Mouse (Mus musculus): ENCODE results near the gene Aplp2.

Gene Aplp2

GRCm38 (mm10) chr9:31223475-31223874 lies 11.9 kb upstream of the Aplp2 start:
- DNase-seq: no peak

- no peak for DNase-seq
Observed at GRCm38 (mm10) chr9:31221170-31221569, 9.6 kb upstream of the Aplp2 start.

GRCm38 (mm10) chr9:31217631-31218380 lies 6.2 kb upstream of the Aplp2 start:
- DNase-seq: no peak

- DNase-seq: peak; percentile 41 to 53
Observed at GRCm38 (mm10) chr9:31212500-31213008, 939 bp upstream of the Aplp2 start.

- peak; percentile 76 to 78 for DNase-seq
Observed at GRCm38 (mm10) chr9:31210749-31211689, 596 bp downstream of the Aplp2 start.

GRCm38 (mm10) chr9:31210163-31210562 lies 1.5 kb downstream of the Aplp2 start:
- no peak for DNase-seq

GRCm38 (mm10) chr9:31209502-31209901 lies 2.1 kb downstream of the Aplp2 start:
- DNase-seq: peak in 1 of 2 experiments; percentile 12

- DNase-seq: peak; percentile 70 to 77
Observed at GRCm38 (mm10) chr9:31207732-31208131, 3.9 kb downstream of the Aplp2 start.

GRCm38 (mm10) chr9:31204722-31205121 lies 6.9 kb downstream of the Aplp2 start:
- DNase-seq: no peak

- DNase-seq: no peak
Observed at GRCm38 (mm10) chr9:31203571-31204210, 7.9 kb downstream of the Aplp2 start.

- DNase-seq: no peak
Observed at GRCm38 (mm10) chr9:31203068-31203467, 8.5 kb downstream of the Aplp2 start.

GRCm38 (mm10) chr9:31198614-31199013 lies 13.0 kb downstream of the Aplp2 start:
- DNase-seq: no peak

- no peak for DNase-seq
Observed at GRCm38 (mm10) chr9:31197782-31198181, 13.8 kb downstream of the Aplp2 start.

GRCm38 (mm10) chr9:31196742-31197141 lies 14.9 kb downstream of the Aplp2 start:
- DNase-seq: no peak

GRCm38 (mm10) chr9:31195573-31195972 lies 16.0 kb downstream of the Aplp2 start:
- no peak for DNase-seq

GRCm38 (mm10) chr9:31192378-31192777 lies 19.2 kb downstream of the Aplp2 start:
- DNase-seq: no peak

- DNase-seq: no peak
Observed at GRCm38 (mm10) chr9:31191543-31191942, 20.1 kb downstream of the Aplp2 start.

- DNase-seq: no peak
Observed at GRCm38 (mm10) chr9:31189194-31189593, 22.4 kb downstream of the Aplp2 start.

GRCm38 (mm10) chr9:31184439-31184838 lies 27.2 kb downstream of the Aplp2 start:
- no peak for DNase-seq

GRCm38 (mm10) chr9:31183061-31183460 lies 28.6 kb downstream of the Aplp2 start:
- DNase-seq: no peak

GRCm38 (mm10) chr9:31181291-31182085 lies 30.1 kb downstream of the Aplp2 start:
- DNase-seq: no peak

GRCm38 (mm10) chr9:31177692-31178091 lies 33.9 kb downstream of the Aplp2 start:
- DNase-seq: no peak
